Mouse (Mus musculus) lung, adult 2 months (tissue): ENCODE results near the gene Sumo2.

Source experiments
- CTCF ChIP-seq: fragments of 200-500 bp; IDR thresholded peaks from 2 replicates; pipeline ENCODE4 v1.5.1; 2011; ENCODE audit warnings: mild to moderate bottlenecking, low read length, control low read depth; ENCODE audit not compliant: insufficient read depth
- POLR2A ChIP-seq: fragments of 200-500 bp; IDR thresholded peaks from 2 replicates; pipeline ENCODE4 v1.6.1; 2011; ENCODE audit warnings: low read depth, mild to moderate bottlenecking, control low read depth, low read length, borderline replicate concordance; ENCODE audit errors: extremely low read depth

- no peak for TF ChIP-seq CTCF
- no peak for TF ChIP-seq POLR2A
These were observed 19.6 kb upstream of the Sumo2 start for GRCm38 (mm10) chr11:115555717-115556116.
